13 mouse cellular contexts compared by ENCODE assay signal in the genomic region with DNA sequence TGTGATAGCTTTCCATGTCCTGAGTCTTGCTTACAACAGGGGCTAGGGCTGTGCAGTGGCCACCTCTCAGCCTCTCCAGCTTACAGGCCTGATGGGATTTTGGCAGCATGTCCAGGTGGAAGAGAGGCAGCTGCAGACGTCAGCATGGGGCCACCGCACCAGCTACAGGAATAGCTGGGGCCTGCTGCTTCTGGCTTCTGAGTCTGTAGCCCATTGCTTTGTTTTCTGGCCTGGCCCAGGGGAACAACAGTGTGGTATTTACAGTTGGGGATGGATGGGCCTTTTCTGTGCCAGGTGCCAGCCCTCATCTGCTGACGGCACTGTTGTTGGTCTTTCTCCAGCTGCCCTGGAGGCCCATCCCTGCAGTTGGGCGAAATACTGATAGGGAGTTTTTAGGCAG. TPM values are rescaled to one million over a fixed set of nuclear protein-coding genes. Genes with fewer than 3 reads are reported as not detected.
DNase-seq lines count a peak whose midpoint lies in the region; ATAC-seq and TF ChIP-seq lines count a peak whose summit lies in the region.
"Had no signal": no experiment of that assay in that cellular context is flagged by ENCODE, and none has a peak within 500 bp of the region (broad histone marks: within the 10 kb centered on the region; RNA-seq: fewer than 3 reads in every experiment).

No protein-coding gene starts in this region.

- TF ChIP-seq POLR2A in brain, embryonic 14.5 days (IDR thresholded peaks at IDR 0.05; ENCODE audit: borderline replicate concordance, extremely low read depth, insufficient read depth, insufficient read length, poor library complexity, severe bottlenecking) = no peak
- no peak for TF ChIP-seq POLR2A in lung, adult 2 months (IDR thresholded peaks at IDR 0.05; ENCODE audit: borderline replicate concordance, extremely low read depth, low read depth, low read length)

- peaks cover 21% of the 10 kb centered on the region for H3K4me1 ChIP-seq in hindbrain, embryonic 14.5 days (replicated peaks; ENCODE audit: control insufficient read depth, insufficient read depth, low read length)
- 0 out of 2 replicates have a peak, but pooled peaks cover 3% of the 10 kb centered on the region for H3K4me1 ChIP-seq in hindbrain, embryonic 11.5 days (replicated peaks; ENCODE audit: control insufficient read depth, insufficient read depth, low read length)
- peaks cover 56% of the 10 kb centered on the region for H3K4me1 ChIP-seq in heart, embryonic 16.5 days (ENCODE audit: control insufficient read depth, insufficient read depth, low read length)
- H3K4me1 ChIP-seq in lung, adult 2 months (ENCODE audit: control insufficient read depth, insufficient read depth, low read length) = no peaks in the 10 kb centered on the region

- no peaks in the 10 kb centered on the region for H3K27me3 ChIP-seq in hindbrain, embryonic 14.5 days (ENCODE audit: control insufficient read depth, insufficient read depth, low read length)
- no peaks in the 10 kb centered on the region for H3K27me3 ChIP-seq in hindbrain, embryonic 11.5 days (ENCODE audit: control insufficient read depth, insufficient read depth, low read length)
- H3K27me3 ChIP-seq in heart, embryonic 16.5 days (ENCODE audit: control insufficient read depth, insufficient read depth, low read length) = no peaks in the 10 kb centered on the region
- H3K27me3 ChIP-seq: limb, embryonic 12.5 days had no signal

- H3K4me3 ChIP-seq in hindbrain, embryonic 14.5 days (replicated peaks; ENCODE audit: low read length) = no peak overlapping the region
- H3K4me3 ChIP-seq in hindbrain, embryonic 11.5 days (ENCODE audit: low read depth, low read length) = no peak overlapping the region
- H3K4me3 ChIP-seq in heart, embryonic 16.5 days (ENCODE audit: low read length) = no peak overlapping the region
- no peak overlapping the region for H3K4me3 ChIP-seq in lung, adult 2 months (replicated peaks; ENCODE audit: extremely low read depth, low read depth, low read length)
- H3K4me3 ChIP-seq: limb, embryonic 12.5 days had no signal

- DNase-seq in adrenal gland, postnatal 14 days = peak; percentile 31
- DNase-seq in adrenal gland, postnatal 25 days = no peak
- no peak for DNase-seq in hindbrain, embryonic 14.5 days (ENCODE audit: low spot score)
- DNase-seq in hindbrain, embryonic 11.5 days (ENCODE audit: low spot score) = no peak
- DNase-seq in brain, embryonic 14.5 days (ENCODE audit: low read depth) = peak; percentile 64
- DNase-seq in lung, adult 2 months = no peak
- DNase-seq: adrenal gland, postnatal 36 days; embryo, embryonic 11 days; kidney, postnatal 4 days; lung, postnatal 10 days had no signal

- no peak overlapping the region for H3K9ac ChIP-seq in hindbrain, embryonic 14.5 days
- H3K9ac ChIP-seq in hindbrain, embryonic 11.5 days (ENCODE audit: low read depth, low read length) = no peak overlapping the region
- H3K9ac ChIP-seq in heart, embryonic 16.5 days (ENCODE audit: low read length) = no peak overlapping the region; the same call in 1 of the 2 replicates
- H3K9ac ChIP-seq: limb, embryonic 12.5 days had no signal

- H3K4me2 ChIP-seq in hindbrain, embryonic 14.5 days (replicated peaks) = no peak overlapping the region
- H3K4me2 ChIP-seq in hindbrain, embryonic 11.5 days (replicated peaks; ENCODE audit: low read depth, low read length) = no peak overlapping the region
- no peak overlapping the region for H3K4me2 ChIP-seq in heart, embryonic 16.5 days (ENCODE audit: low read depth, low read length)
- H3K4me2 ChIP-seq: limb, embryonic 12.5 days had no signal

- peak; percentile 39; the same call in 1 of the 2 replicates for ATAC-seq in hindbrain, embryonic 14.5 days (ENCODE audit: low FRiP score)
- no peak for ATAC-seq in hindbrain, embryonic 11.5 days (ENCODE audit: low FRiP score)
- ATAC-seq in heart, embryonic 16.5 days (replicated peaks; ENCODE audit: extremely low read depth, insufficient read depth, low FRiP score) = 0 out of 2 replicates have a peak, but pooled peaks have one; percentile 28
- ATAC-seq in inflammation-experienced regulatory T-cells, adult 6 months = no peak

- H3K27ac ChIP-seq in hindbrain, embryonic 14.5 days = 0 out of 2 replicates have a peak overlapping the region, but pooled peaks have one; percentile 20
- no peak overlapping the region for H3K27ac ChIP-seq in hindbrain, embryonic 11.5 days (ENCODE audit: low read depth, low read length)
- H3K27ac ChIP-seq in heart, embryonic 16.5 days (ENCODE audit: low read length) = peak overlapping the region; percentile 53
- H3K27ac ChIP-seq: limb, embryonic 12.5 days had no signal

- TF ChIP-seq CTCF in brain, embryonic 14.5 days (IDR thresholded peaks at IDR 0.05; ENCODE audit: borderline replicate concordance, extremely low read depth, insufficient read depth, insufficient read length) = no peak
- no peak for TF ChIP-seq CTCF in lung, adult 2 months (IDR thresholded peaks at IDR 0.05; ENCODE audit: insufficient read depth, low read length)

- WGBS in hindbrain, embryonic 14.5 days = 48% methylated on average over 4 of the region's 4 CpGs
- 70% methylated on average over 4 of the region's 4 CpGs for WGBS in hindbrain, embryonic 11.5 days
- 44% methylated on average over 4 of the region's 4 CpGs for WGBS in heart, embryonic 16.5 days
- 80% methylated on average over 4 of the region's 4 CpGs for WGBS in lung, adult 2 months

- H3K36me3 ChIP-seq in hindbrain, embryonic 14.5 days (replicated peaks; ENCODE audit: control insufficient read depth, insufficient read depth) = no peaks in the 10 kb centered on the region
- H3K36me3 ChIP-seq in hindbrain, embryonic 11.5 days (ENCODE audit: control insufficient read depth, insufficient read depth, low read length) = no peaks in the 10 kb centered on the region
- H3K36me3 ChIP-seq in heart, embryonic 16.5 days (ENCODE audit: control insufficient read depth, insufficient read depth) = no peaks in the 10 kb centered on the region
- H3K36me3 ChIP-seq: limb, embryonic 12.5 days had no signal

- no peaks in the 10 kb centered on the region for H3K9me3 ChIP-seq in hindbrain, embryonic 14.5 days (ENCODE audit: control insufficient read depth, low read length)
- H3K9me3 ChIP-seq in hindbrain, embryonic 11.5 days (ENCODE audit: control insufficient read depth, low read length) = no peaks in the 10 kb centered on the region
- no peaks in the 10 kb centered on the region for H3K9me3 ChIP-seq in heart, embryonic 16.5 days (replicated peaks; ENCODE audit: control insufficient read depth, low read length)
- H3K9me3 ChIP-seq: limb, embryonic 12.5 days had no signal

RNA-seq across cellular contexts. Expression of a gene that starts 28.1 kb away (rescaled TPM):
- total RNA-seq in adrenal gland, postnatal 14 days (2021) = 42.8 and 43.5 TPM in 2 replicates
- 50.1 and 56.5 TPM in 2 replicates for total RNA-seq in adrenal gland, postnatal 25 days (2021)
- 13.3 and 16.6 TPM in 2 replicates for polyA plus RNA-seq in hindbrain, embryonic 14.5 days (2014; fragmentation: Nextera tagmentation; extraction: Ambion mirVana)
- polyA plus RNA-seq in hindbrain, embryonic 11.5 days (2014; fragmentation: Nextera tagmentation; extraction: Ambion mirVana) = 12.1 and 13.0 TPM in 2 replicates
- 12.8 and 12.9 TPM in 2 replicates for polyA plus RNA-seq in brain, embryonic 14.5 days (2012; rRNA removed)
- 13.4 and 14.8 TPM in 2 replicates for polyA plus RNA-seq in heart, embryonic 16.5 days (2015; fragmentation: Nextera tagmentation; extraction: Ambion mirVana)
- polyA plus RNA-seq in lung, adult 2 months (2012; rRNA removed) = 13.2 and 14.3 TPM in 2 replicates
- polyA plus RNA-seq in inflammation-experienced regulatory T-cells, adult 6 months (2017; shearing (Covaris generic)) = 10 to 100 TPM in 2 of 3 experiments, 1 to 10 TPM in 1; 5.1 to 10.7 (median 10.3) TPM

Comparison
In these comparisons a context has a peak if more than half of its experiments do, and no peak if none do; other contexts are left out.
1. DNase-seq: peak in adrenal gland, postnatal 14 days (single experiment) and brain, embryonic 14.5 days (single experiment); none in adrenal gland, postnatal 25 days (single experiment), hindbrain, embryonic 14.5 days (single experiment), hindbrain, embryonic 11.5 days (single experiment) and lung, adult 2 months (single experiment).
2. ATAC-seq: peak in hindbrain, embryonic 14.5 days (single experiment) and heart, embryonic 16.5 days (single experiment); none in hindbrain, embryonic 11.5 days (single experiment) and inflammation-experienced regulatory T-cells, adult 6 months (single experiment).